Mouse (Mus musculus) layer of hippocampus, postnatal 14 days (tissue): ENCODE data around the gene Efcab12. TPM values are rescaled to one million over a fixed set of nuclear protein-coding genes. Genes with fewer than 3 reads are reported as not detected.

ENCODE experiments used
- microRNA-seq, 2 experiments: library from miRNA; unstranded; fragments of <30 nt; microRNA quantifications; one replicate each; pipeline ENCODE4 v1.2.0; 2021
- total RNA-seq, 2 experiments: library from RNA; stranded (reverse); gene quantifications; 2 replicates each; pipeline ENCODE4 v1.2.3; 2021

Gene Efcab12
- total RNA-seq, 2 experiments from 2014 or later, result 2.9 to 4.0 TPM

Small RNA genes within 50 kb of the gene (microRNA-seq; reads per million reads assigned to microRNA genes)
- gene Mir7660, result 0 reads per million in 2 experiments

Other genes with a start within 250 kb of the Efcab12 start
- gene Mkrn2os, start 245.8 kb downstream of the Efcab12 start, total RNA-seq, result not detected
- gene Mkrn2, start 236.5 kb downstream of the Efcab12 start, total RNA-seq, result 10 to 100 TPM; 33.5 to 37.0 TPM
- gene Raf1, start 161.8 kb downstream of the Efcab12 start, total RNA-seq, result 100 to 1,000 TPM; 102 TPM
- gene Tmem40, start 76.0 kb downstream of the Efcab12 start, total RNA-seq, result 1 to 10 TPM in 1 of 2 experiments, under 1 TPM in 1; 0.88 to 1.2 TPM
- 1 to 10 TPM; 4.5 to 5.1 TPM for gene Cand2, start 63.9 kb downstream of the Efcab12 start, total RNA-seq
- 100 to 1,000 TPM; 500 to 526 TPM for gene Rpl32, start 29.7 kb downstream of the Efcab12 start, total RNA-seq
- 1 to 10 TPM; 5.0 to 5.8 TPM for gene Mbd4, start 15.0 kb upstream of the Efcab12 start, total RNA-seq
- 10 to 100 TPM; 23.8 to 24.7 TPM for gene Ift122, start 15.1 kb upstream of the Efcab12 start, total RNA-seq
- gene Rho, start 93.3 kb upstream of the Efcab12 start, total RNA-seq, result under 1 TPM; 0.41 to 0.48 TPM
- not detected for gene H1foo, start 106.5 kb upstream of the Efcab12 start, total RNA-seq
- gene Plxnd1, start 156.6 kb upstream of the Efcab12 start, total RNA-seq, result 10 to 100 TPM; 40.9 to 47.9 TPM